Mouse (Mus musculus) lung, postnatal 14 days (tissue): ENCODE measurements around the gene Arhgef3.

Experiments
- DNase-seq: peaks from one replicate; pipeline ENCODE4 v3.0.0; 2021

Gene Arhgef3

GRCm38 (mm10) chr14:27115991-27116390 lies 1.3 kb downstream of the Arhgef3 start:
- no peak for DNase-seq

- no peak for DNase-seq
Observed at GRCm38 (mm10) chr14:27116577-27117165, 2.0 kb downstream of the Arhgef3 start.

- DNase-seq: no peak
Observed at GRCm38 (mm10) chr14:27118546-27118945, 3.8 kb downstream of the Arhgef3 start.

- no peak for DNase-seq
Observed at GRCm38 (mm10) chr14:27122646-27123045, 7.9 kb downstream of the Arhgef3 start.

- peak; percentile 14 for DNase-seq
Observed at GRCm38 (mm10) chr14:27123543-27123942, 8.8 kb downstream of the Arhgef3 start.

- no peak for DNase-seq
Observed at GRCm38 (mm10) chr14:27130031-27130430, 15.3 kb downstream of the Arhgef3 start.

- no peak for DNase-seq
Observed at GRCm38 (mm10) chr14:27130676-27131075, 16.0 kb downstream of the Arhgef3 start.

GRCm38 (mm10) chr14:27131521-27131920 lies 16.8 kb downstream of the Arhgef3 start:
- DNase-seq: peak; percentile 7

GRCm38 (mm10) chr14:27138891-27139290 lies 24.2 kb downstream of the Arhgef3 start:
- no peak for DNase-seq

- DNase-seq: no peak
Observed at GRCm38 (mm10) chr14:27139968-27140367, 25.3 kb downstream of the Arhgef3 start.

- DNase-seq: no peak
Observed at GRCm38 (mm10) chr14:27141486-27141885, 26.8 kb downstream of the Arhgef3 start.

- no peak for DNase-seq
Observed at GRCm38 (mm10) chr14:27142680-27143079, 28.0 kb downstream of the Arhgef3 start.

- DNase-seq: peak; percentile 17
Observed at GRCm38 (mm10) chr14:27145171-27146045, 30.7 kb downstream of the Arhgef3 start.

GRCm38 (mm10) chr14:27147726-27148125 lies 33.0 kb downstream of the Arhgef3 start:
- no peak for DNase-seq

GRCm38 (mm10) chr14:27149401-27149800 lies 34.7 kb downstream of the Arhgef3 start:
- DNase-seq: no peak

- DNase-seq: no peak
Observed at GRCm38 (mm10) chr14:27150011-27150640, 35.4 kb downstream of the Arhgef3 start.

GRCm38 (mm10) chr14:27151432-27151831 lies 36.7 kb downstream of the Arhgef3 start:
- no peak for DNase-seq

GRCm38 (mm10) chr14:27155088-27155487 lies 40.4 kb downstream of the Arhgef3 start:
- DNase-seq: no peak

- DNase-seq: no peak
Observed at GRCm38 (mm10) chr14:27156032-27156431, 41.3 kb downstream of the Arhgef3 start.

GRCm38 (mm10) chr14:27158133-27158532 lies 43.4 kb downstream of the Arhgef3 start:
- DNase-seq: no peak

GRCm38 (mm10) chr14:27158782-27159181 lies 44.1 kb downstream of the Arhgef3 start:
- no peak for DNase-seq

- no peak for DNase-seq
Observed at GRCm38 (mm10) chr14:27160762-27161161, 46.1 kb downstream of the Arhgef3 start.

GRCm38 (mm10) chr14:27164639-27165038 lies 49.9 kb downstream of the Arhgef3 start:
- DNase-seq: no peak

GRCm38 (mm10) chr14:27166751-27167150 lies 52.1 kb downstream of the Arhgef3 start:
- DNase-seq: no peak
